Comparison of ENCODE assay signal across 8 mouse cellular contexts in the genomic region with DNA sequence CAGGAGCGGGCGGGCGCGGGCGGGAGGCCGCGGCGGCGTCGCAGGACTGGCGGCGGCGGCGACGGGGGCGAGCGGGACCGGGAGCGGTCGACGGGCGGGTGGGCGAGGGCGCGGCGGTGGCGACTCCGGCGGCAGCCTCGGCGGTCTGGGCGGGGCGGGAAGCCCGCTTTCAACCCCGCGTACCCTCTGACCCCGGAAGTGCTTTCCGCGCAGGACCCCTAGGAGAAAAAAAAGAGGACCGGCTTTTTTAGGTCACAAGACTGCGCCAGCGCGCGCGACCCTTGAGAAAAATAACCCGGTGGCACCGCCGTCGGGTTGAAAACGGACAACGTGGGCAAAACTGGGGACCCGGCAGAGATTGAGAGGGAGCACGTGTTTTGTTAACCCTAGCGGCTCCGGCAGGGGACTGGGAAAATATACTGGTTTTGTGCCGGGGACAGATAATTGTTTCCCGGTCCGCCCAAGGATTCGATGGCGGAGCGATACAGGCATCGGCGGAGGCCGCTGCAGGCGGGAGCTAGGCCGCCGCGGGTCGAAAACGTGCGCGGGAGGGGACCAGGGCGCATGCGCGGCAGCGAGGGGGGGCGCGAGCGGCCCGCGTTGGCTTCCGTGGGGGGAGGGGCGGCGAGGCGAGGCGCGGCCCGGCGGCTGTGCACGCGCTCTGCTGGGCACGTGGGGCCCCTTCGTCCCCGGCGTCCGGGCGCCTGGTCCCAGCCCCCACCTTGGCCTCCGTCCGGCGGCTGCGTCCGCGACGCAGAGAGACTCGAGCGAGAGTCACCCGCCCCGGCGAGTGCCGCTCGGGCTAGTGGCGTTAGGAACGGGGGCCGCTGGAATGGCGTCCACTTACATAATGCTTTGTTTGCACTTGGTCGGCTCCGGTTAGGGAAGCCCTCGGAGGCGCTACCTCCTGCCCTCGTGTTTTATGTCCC. TPM values are rescaled to one million over a fixed set of nuclear protein-coding genes. Genes with fewer than 3 reads are reported as not detected.
DNase-seq lines count a peak whose midpoint lies in the region; ATAC-seq lines count a peak whose summit lies in the region.

A gene (minus strand): TSS at position 290 of the 929 bp plus-strand sequence.

- ATAC-seq in erythroid progenitor cell, adult 5-6 weeks (replicated peaks; ENCODE audit: low FRiP score, poor library complexity, severe bottlenecking) = peak; percentile 54
- ATAC-seq in heart, embryonic 13.5 days (ENCODE audit: extremely low read depth, insufficient number of reproducible peaks, low FRiP score, low TSS enrichment) = peak; percentile 77
- ATAC-seq in liver, embryonic 12.5 days = peak; percentile 71
- ATAC-seq in stomach, embryonic 15.5 days (ENCODE audit: insufficient read depth, low FRiP score, low read depth) = peak; percentile 83

- peak within 1 kb of the TSS; percentile 100 for H3K9ac ChIP-seq in heart, embryonic 13.5 days
- H3K9ac ChIP-seq in liver, embryonic 12.5 days = peak within 1 kb of the TSS; percentile 96
- H3K9ac ChIP-seq in stomach, embryonic 15.5 days = peak within 1 kb of the TSS; percentile 89

- H3K27ac ChIP-seq in heart, embryonic 13.5 days (replicated peaks) = peak within 1 kb of the TSS; percentile 100
- H3K27ac ChIP-seq in liver, embryonic 12.5 days = peak within 1 kb of the TSS; percentile 99
- H3K27ac ChIP-seq in stomach, embryonic 15.5 days = peak within 1 kb of the TSS; percentile 99

- DNase-seq in CD4-positive helper T cell, adult 2 months (ENCODE audit: low read depth, low spot score) = peak; percentile 97
- DNase-seq in brain, embryonic 18.5 days (ENCODE audit: low read depth, low spot score) = peak; percentile 89
- peak; percentile 99 for DNase-seq in kidney, postnatal 10 days
- DNase-seq in natural killer cell, adult 2 months (ENCODE audit: low spot score in 2 of 2) = peak; percentile 93 to 95

- no peaks in the 10 kb centered on the region for H3K9me3 ChIP-seq in heart, embryonic 13.5 days
- H3K9me3 ChIP-seq in liver, embryonic 12.5 days (replicated peaks) = no peaks in the 10 kb centered on the region
- H3K9me3 ChIP-seq in stomach, embryonic 15.5 days = no peaks in the 10 kb centered on the region

- no peaks in the 10 kb centered on the region for H3K27me3 ChIP-seq in heart, embryonic 13.5 days (replicated peaks)
- H3K27me3 ChIP-seq in liver, embryonic 12.5 days (replicated peaks) = no peaks in the 10 kb centered on the region
- H3K27me3 ChIP-seq in stomach, embryonic 15.5 days (replicated peaks) = no peaks in the 10 kb centered on the region

- peaks cover 26% of the 10 kb centered on the region for H3K4me1 ChIP-seq in heart, embryonic 13.5 days
- peaks cover 31% of the 10 kb centered on the region for H3K4me1 ChIP-seq in liver, embryonic 12.5 days
- H3K4me1 ChIP-seq in stomach, embryonic 15.5 days = peaks cover 7% of the 10 kb centered on the region

- peaks cover 43% of the 10 kb centered on the region for H3K36me3 ChIP-seq in heart, embryonic 13.5 days
- peaks cover 50% of the 10 kb centered on the region for H3K36me3 ChIP-seq in liver, embryonic 12.5 days
- H3K36me3 ChIP-seq in stomach, embryonic 15.5 days = peaks cover 10% of the 10 kb centered on the region; the same call in 1 of the 2 replicates

- under 1% methylated on average over 80 of the region's 120 CpGs for WGBS in heart, embryonic 13.5 days
- under 1% methylated on average over 108 of the region's 120 CpGs for WGBS in liver, embryonic 12.5 days (ENCODE audit: insufficient replicate concordance)
- under 1% methylated on average over 93 of the region's 120 CpGs for WGBS in stomach, embryonic 15.5 days

- H3K4me3 ChIP-seq in heart, embryonic 13.5 days = peak within 1 kb of the TSS; percentile 99
- H3K4me3 ChIP-seq in liver, embryonic 12.5 days = peak within 1 kb of the TSS; percentile 90
- H3K4me3 ChIP-seq in stomach, embryonic 15.5 days (replicated peaks) = peak within 1 kb of the TSS; percentile 84

- peak within 1 kb of the TSS; percentile 93 for H3K4me2 ChIP-seq in heart, embryonic 13.5 days
- H3K4me2 ChIP-seq in liver, embryonic 12.5 days = peak within 1 kb of the TSS; percentile 95
- peak within 1 kb of the TSS; percentile 61 for H3K4me2 ChIP-seq in stomach, embryonic 15.5 days

RNA-seq across cellular contexts. Expression of the gene that starts here (rescaled TPM):
- 145 and 147 TPM in 2 replicates for total RNA-seq in erythroid progenitor cell, adult 5-6 weeks (2015; ENCODE audit: low replicate concordance)
- total RNA-seq in erythroid progenitor cell, adult 5-6 weeks (2017; ENCODE audit: low replicate concordance) = 58.4 and 67.4 TPM in 2 replicates
- 218 and 286 TPM in 2 replicates for polyA plus RNA-seq in heart, embryonic 13.5 days (2015; fragmentation: Nextera tagmentation; extraction: Ambion mirVana)
- polyA plus RNA-seq in liver, embryonic 12.5 days (2016; fragmentation: Nextera tagmentation; extraction: Ambion mirVana) = 465 and 466 TPM in 2 replicates
- 518 and 529 TPM in 2 replicates for polyA plus RNA-seq in stomach, embryonic 15.5 days (2015; fragmentation: Nextera tagmentation; extraction: Ambion mirVana)

Comparison
In these comparisons a context has a peak if more than half of its experiments do, and no peak if none do; other contexts are left out.
1. Peak in every context shown above with its lines: DNase-seq, ATAC-seq, H3K4me3 ChIP-seq and H3K27ac ChIP-seq.